Mouse (Mus musculus) ovary, postnatal 14 days (tissue): Measurements from ENCODE around the gene Mrpl57.

Experiments
- DNase-seq: peaks from one replicate; pipeline ENCODE4 v3.0.0; 2022; ENCODE audit warnings: low spot score

The Mrpl57 gene

DNA sequence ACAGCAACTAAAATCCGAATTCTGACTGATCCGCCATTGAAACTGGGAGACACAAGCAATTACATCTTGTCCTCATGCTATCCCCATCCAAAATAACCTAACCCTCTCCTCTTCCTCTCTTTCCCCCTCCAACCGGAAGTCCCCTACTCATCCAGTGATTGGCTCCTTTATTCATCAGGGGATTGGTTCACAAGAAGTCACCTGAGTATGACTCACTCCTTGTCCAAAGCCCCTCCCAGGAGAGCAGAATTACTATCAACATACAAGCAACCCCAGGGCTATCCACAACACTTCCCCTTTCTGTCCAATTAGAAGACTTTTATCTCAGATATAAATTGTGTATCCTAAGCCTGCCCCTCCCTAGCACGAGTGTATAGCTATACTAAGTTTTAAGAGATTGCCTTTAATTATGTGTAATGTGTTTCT, 36.0 kb downstream of the Mrpl57 start:
- DNase-seq = no peak

DNA sequence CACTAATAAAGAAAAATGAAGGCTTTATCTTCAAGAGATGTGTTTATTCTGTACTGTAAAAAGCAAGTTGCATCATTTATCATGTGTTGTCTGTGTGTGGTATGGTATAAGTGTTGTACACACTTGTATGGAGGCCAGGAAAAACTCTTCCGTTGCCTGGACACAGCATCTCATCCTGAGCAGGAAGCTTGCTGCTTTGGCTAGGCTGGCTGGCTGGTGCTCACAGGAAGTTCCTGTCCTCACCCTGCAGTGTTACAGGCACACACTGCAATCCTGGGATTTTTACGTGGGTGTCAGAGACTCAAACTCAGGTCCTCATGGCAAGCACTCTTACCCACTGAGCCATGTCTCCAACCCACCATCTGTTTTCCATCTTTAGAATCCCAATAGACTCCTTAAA, 37.1 kb downstream of the Mrpl57 start:
- DNase-seq = no peak

DNA sequence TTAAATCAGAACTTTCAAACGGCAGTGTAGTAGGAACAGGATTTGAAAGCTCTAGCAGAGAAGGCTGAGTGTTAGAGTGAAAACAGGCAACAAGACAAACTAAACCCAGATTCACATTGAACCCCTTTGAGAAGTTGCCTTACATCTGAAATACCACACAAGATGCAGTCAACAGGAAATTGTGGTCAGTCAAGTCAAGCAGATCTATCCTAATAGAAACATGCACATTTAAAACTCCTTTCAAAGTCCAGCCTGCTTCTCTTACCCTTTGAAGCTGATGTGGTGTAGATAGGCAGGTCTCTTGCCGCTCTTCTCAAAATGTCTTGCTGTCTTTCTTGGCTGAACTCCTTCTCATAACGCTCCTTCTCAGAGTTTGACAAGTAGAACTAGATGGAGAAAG, 39.2 kb downstream of the Mrpl57 start:
- DNase-seq = no peak

DNA sequence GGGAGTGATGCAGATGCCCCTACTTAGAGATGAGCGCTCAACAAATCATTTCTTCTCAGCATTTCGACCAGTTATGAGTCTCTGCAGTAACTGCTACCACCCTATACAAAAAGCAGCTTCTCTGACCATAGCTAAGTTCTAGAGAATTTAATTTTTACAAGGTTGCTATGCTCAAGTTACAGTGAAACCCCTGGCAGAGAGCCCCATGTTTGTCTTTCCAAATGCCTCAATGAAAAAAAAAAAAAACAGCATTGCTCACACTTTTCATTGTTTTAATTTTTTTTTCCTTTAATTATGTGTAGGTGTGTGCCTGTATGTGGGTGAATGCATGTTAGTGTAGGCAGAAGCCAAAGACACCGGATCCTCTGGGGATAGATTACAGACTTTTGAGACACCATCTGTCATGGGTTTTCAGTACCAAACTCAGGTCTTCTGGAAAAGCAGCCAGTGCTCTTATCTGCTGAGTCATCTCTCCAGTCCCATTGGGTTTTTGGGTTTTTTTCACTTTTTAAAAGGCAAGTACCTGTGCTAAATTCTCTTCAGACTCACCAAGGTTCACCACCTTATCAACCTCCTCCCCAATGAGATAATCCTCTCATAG, 40.7 kb downstream of the Mrpl57 start:
- no peak for DNase-seq

DNA sequence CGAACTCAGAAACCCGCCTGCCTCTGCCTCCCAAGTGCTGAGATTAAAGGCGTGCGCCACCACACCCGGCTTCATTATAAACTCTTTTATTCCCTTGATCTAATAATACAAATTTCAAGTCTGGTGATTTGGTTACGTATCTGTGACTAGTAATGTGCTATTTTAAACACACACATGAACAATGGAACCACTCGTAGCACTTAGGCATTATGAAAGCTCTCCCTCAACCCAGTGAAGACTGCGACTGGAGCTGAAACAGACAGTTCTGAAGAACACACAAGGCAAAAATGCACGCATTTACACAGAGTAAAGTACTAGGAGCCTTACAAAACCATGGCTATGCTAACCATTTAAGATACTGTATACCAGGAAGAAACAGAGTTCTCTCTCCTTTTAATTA, 51.9 kb downstream of the Mrpl57 start:
- no peak for DNase-seq
